Mouse (Mus musculus) urinary bladder, postnatal 4 days (tissue): ENCODE results near the gene Cttnbp2nl.

Experiments
- DNase-seq, 2 experiments: peaks; one replicate each; pipeline ENCODE4 v3.0.0; 2021 to 2022; ENCODE audit warnings: low spot score in 2 of 2

Cttnbp2nl gene

DNA sequence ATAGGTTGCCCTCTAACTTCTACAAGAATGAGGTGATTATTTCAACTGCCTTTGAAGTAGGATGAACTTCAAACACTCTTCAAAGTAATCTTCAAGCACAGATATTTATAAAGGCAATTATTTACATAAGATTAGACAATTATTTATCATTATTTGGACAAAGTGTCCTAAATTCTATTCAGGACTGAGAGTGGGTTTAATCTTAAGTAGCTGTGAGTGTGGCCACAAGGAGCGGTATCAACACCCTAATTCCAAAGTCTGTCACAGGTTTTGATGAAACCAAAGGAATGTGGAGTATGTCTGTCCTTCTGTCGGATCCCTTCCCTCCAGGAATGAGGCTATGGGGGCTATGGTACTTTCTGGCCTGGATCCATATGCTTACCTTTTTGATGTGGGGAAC is 38.0 kb downstream of the Cttnbp2nl start:
- DNase-seq, result no peak

DNA sequence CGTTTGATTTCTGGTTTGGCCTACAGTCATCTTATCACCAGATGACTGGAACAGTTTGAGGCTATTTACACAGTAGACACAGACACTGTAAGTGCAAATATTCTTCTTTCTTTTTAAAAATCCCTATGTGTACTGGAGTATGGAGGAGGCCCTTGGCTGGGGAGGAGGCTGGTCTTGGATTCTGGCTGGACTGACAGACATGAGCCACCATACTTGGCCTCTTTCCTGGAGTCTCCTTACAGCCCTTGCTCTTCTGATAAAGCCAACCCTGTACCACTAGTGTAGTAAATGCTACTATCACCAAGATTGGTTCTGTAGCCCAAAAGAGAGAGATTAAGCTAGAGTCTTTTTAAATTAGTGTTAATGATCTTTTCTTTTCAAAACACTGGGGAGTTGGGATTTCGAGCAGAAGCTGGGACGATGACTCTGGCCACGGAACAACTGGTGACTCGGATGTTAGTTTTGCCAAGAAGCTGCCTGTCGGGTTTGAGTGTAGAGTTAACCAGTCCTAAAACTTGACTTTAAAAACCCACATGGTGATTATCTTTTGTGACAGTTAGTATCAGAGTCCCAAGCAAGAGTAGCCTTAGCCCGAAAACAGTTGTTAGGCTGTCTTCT is 40.1 kb downstream of the Cttnbp2nl start:
- no peak for DNase-seq

DNA sequence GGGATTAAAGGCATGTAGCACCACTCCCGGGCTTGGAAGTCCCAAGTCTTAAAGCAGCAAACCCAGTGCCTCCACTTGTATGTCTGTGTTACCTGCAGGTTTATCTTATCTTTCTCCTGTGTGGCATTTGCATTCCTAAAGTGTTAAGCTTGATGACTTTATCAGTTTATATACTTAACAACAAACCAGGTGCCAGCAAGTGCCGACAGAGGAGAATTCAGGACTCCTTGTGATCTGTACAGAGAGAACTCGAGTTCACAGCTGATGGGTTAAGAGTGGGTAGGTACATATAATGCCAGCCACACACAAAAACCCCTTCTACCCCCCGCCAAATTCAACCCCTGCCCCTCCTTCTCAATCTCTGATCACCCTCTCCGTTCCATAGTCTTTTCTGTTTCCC is 41.1 kb downstream of the Cttnbp2nl start:
- no peak for DNase-seq

DNA sequence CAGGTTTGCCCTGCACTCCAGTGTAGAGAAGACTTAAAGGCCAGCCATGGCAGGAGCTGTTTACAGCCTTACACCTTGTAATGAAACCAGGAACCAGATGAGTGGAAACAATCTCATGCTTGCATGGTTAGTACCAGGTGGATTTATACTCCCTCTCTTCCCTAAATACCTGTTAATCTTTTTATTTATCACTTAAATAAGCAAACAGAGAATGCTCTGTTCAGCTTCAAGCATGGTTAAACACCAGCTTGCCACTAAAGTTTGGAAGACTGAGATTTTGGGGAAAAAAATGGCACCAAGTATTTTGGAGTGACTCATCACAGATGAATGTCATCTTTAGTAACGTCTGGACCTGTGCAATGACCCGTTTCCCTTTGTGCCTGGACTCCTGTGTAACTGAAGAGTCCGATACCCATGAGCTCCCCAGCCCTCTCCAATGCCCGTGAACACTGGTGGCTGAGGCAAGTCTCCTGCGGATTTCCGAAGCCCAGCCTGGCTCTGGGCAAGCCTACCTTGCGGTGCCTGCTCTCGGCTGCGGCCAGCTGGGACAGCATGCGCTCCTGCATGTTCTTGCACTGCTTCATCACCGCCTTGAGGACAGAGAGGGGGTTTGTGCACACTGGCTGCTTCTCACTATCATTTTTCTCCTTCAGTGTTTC is 42.1 kb downstream of the Cttnbp2nl start:
- no peak for DNase-seq

DNA sequence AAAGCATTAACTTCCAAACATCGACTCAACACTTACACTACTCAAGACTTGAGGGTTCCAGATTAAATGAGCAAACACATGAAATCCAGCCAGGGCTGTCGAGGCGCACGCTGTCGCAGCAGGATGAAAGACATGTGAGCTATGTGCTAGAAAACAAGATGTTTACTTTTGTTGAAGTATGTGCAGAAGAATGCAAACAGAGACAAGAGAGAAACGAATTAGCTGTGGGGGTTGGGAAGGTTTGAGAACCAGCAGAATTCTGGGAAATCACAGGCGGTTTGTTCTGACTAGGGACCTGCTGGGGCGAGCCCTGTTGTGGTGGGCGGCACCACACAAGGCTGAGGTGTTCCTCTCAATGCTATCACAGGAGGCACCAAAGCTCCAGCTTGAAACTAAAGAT is 44.9 kb downstream of the Cttnbp2nl start:
- no peak for DNase-seq

DNA sequence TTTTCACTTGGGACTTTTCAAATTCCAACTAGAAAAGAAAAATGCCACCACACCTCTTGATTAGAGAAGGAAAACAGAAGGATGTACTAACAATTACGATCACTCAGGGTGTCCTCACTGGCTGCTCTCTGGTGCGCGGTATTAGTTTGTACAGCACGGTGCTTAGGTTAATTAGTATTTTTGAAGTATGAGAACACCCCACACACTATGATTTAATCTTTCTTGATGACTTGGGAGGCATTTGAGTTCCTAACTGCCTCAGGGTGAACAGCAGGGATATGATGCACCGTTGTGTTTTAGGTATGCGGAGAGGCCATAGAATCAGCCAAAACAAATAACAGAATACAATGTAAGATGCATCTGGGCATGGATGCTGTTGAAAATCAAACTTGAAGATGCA is 46.8 kb downstream of the Cttnbp2nl start:
- DNase-seq, result no peak

DNA sequence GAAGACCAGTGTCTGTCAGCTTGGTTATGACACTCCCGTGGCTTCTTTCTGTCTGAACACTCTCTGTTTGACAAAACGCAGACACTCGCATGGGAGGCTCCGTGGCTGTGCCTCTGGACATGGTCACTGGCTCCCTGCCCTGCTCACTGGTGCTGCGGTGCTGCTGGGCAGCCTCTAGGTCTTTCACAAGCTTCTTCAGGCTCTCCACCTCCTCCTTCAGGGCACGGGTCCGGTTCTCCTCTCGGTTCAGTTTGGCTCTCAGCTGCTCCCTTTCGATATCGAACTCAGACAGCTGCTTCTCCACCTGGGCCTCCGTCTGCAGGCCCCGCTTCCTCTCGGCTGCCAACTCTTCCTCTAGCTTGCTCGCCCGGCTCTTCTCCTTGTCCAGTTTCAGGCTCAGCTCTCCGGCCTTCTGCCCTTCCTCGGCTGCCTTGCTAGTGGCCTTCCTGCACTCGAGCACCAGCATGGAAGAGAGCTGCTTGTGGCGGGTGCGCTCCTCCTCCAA is 47.3 kb downstream of the Cttnbp2nl start:
- no peak for DNase-seq

DNA sequence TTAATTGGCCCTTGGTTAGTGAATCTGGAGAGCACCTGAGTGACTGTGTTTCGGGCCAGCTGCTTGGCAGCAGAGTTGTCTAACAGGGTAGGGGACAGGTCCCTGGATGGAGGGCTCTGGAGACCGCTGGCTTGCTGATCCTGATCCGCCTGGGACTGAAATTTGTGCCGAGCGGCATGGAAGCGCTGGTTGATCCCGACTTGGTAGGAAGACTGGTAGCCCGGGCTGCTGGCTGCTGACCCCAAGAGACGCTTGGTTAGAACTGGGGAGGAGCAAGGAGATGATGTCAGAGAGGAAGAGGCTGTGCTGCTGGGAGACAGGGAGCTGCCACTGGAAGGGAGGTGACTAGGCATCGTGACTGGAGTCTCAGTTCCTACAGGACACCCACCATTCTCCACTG is 47.9 kb downstream of the Cttnbp2nl start:
- no peak for DNase-seq

DNA sequence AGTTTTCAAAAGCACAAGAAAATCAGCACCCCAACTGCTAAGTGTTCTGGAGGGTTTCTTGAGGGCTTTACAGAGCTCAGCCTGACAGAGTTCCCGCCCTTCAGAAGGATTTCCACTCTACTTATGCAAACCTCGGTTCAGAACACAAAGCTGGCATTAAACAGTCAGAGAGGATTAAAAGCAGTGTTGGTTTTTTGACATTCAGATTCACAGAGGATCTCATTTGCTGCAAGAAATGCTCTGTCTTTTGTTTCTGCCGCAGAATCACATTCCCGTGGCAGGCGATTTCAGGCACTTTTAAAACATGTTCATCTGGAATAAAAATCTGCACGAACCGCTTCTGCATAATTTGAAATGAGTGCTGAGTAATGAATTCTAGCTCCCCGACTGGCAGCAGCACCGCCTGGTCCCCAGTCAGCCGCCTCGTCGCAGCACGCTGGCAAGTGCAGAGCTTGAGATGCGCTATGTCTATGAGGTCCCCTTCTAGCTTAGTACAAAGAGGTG is 48.9 kb downstream of the Cttnbp2nl start:
- no peak for DNase-seq

DNA sequence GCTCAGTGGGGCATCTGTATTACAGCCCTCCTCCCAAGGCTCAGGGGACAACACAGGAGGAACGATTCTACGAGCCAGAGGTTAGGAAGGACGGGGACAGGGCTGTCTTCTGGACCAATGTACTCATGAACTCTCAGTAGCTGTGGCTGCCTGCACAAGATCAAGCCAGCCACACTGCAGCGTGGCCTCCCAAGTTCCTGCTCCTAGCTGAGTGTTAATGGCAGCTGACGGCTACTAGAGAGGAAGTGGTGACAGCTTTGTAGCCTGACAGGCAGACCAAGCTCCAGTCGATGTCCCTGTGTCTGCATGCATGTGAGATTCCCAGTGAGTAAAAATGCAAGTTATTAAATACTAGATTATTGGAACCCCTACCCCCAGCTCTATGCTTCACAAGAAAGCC is 51.6 kb downstream of the Cttnbp2nl start:
- DNase-seq, result no peak

DNA sequence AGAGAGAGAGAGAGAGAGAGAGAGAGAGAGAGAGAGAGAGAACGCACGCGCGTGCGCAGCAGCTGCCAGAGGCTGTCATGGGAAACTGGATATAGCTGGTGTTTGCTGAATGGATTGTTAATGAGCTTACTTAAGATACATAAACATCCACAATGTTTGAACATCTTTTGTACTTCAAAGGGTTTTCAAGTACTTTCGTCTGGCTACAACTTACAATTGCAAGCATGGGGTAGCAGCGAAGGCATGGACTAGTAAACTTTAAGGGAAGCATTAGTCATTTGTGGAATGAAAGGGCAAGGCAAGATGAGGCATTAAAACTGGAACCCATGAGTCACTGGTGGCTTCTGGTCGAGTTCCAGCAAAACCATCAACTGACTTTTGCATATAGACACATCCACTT is 52.4 kb downstream of the Cttnbp2nl start:
- no peak for DNase-seq

DNA sequence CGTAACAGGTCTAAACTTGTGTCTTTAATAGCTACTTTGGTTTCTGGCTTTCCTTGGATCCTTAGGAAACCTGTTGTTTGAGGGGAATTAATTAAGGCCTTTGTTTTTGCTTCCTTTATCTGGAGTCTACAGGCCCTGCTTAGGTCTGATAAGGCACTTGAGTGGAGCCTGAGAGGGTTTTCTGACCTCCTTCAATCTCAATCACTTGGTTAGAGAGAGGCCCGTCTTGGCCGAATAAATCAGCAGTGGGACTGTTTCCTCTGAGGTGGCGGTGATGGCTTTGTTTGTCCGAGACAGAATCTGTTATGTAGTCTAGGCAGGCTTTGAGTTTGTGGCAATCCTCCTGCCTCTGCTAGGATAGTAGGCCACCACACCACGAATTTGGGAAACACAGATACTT is 55.4 kb downstream of the Cttnbp2nl start:
- no peak for DNase-seq

DNA sequence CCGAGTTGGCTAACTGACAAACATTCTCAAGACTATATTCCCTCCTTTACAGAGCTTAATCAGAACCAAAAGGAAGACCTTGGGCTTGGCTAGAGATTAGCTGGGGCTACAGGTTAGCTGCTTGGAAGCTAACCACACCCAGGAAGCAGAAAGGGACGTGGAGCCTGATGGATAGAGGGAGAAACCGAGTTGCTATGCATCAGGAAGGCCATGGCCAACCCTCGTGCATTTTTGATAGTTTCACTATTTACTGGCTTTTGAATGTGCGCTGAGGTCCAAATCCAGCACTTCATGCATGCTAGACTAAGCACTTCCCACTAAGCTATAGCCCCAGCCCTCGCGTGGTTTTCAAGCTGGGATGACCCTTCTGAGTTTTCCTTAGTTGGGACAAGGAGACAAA is 57.2 kb downstream of the Cttnbp2nl start:
- no peak for DNase-seq

DNA sequence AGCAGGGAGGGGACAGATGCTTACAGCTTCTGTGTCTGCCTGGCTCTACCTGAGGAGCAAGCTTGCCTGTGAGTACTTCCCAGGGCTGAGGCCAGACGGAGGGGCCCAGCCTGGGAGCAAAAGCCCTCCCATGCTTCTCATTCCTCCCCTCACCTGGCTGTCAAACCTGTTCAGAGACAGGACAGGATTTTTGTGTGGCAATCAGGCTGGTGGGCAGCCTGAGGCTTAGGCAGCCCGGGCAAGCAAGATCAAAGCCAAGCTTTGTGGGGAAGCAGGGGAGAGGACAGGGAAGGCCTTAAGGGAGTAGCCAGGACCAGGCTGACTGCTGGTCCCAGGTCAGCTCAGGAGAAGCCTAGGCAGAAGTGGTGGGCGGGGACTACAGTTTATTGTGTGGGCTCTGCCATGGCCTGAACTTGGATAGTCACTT is 58.5 kb downstream of the Cttnbp2nl start:
- DNase-seq, result no peak

DNA sequence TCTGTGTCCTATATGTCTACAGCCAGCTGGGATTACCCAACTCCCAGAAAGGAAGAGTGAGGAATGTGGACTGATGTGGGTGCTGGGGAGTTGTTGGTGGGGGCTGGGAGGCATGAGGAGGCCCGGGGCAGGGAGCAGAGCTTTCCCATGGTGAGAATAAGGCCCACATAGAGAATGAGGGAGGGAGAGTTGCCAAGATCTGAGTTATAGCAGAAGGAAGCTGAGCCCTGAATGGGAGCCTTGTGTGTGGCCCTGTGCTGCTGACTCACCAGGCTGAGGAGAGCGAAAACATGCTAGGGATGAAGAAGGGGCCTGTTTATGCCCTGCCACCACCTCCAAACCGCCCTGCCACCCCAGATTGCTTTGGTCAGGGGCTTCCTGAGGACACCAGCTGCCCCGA is 59.1 kb downstream of the Cttnbp2nl start:
- DNase-seq, result no peak

DNA sequence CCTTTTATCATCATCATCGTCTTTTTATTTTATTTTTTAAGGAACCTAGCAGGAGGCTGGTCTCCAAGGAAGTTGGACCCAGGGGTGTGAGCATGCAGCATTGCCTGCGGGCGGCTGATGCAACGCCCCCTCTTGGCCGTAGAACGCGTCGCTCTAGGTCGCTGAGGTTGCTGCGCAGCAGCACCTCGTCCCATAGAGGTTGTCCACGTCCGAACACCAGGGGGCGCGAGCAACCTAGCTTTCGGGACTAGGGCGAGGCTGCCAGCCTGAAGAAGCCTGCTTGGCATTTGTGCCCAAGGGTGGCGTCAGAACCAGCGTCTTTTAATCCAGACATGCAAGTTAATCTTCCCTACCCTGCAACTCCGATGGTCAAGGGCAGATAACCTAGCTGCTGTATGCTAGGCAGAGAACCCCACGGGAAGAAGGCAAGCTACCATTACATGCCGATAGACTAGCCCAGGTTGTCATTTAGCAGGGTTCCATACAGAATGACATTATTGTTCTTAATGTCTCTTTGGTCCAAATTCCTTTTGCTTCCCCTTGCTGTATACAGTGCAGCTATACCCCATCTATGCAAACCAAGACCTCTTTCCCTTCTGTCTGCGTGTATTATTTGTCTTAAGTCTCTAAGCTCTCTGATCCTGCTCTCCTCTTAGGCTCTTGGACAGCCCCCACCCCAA is 60.1 kb downstream of the Cttnbp2nl start:
- peak; percentile 78 to 89 for DNase-seq

DNA sequence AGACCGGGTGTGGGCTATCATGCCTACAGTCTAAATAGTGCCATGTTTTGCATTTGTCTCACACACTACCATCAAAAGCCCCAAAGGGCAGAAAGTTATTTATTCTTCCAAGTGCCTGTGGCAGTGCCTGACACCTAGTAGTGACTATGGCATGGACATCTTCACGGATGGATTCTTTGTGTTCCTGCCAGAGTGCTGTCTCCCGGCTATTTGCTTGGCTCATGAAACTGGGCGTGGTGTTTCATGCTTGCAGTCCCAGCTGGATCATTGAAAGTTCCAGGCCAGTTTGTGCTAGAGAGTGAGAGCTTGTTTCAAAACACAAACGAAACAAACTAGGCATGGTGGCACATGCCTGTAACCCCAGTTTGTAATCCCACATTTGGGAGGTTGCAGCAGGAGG is 61.2 kb downstream of the Cttnbp2nl start:
- DNase-seq, result no peak

DNA sequence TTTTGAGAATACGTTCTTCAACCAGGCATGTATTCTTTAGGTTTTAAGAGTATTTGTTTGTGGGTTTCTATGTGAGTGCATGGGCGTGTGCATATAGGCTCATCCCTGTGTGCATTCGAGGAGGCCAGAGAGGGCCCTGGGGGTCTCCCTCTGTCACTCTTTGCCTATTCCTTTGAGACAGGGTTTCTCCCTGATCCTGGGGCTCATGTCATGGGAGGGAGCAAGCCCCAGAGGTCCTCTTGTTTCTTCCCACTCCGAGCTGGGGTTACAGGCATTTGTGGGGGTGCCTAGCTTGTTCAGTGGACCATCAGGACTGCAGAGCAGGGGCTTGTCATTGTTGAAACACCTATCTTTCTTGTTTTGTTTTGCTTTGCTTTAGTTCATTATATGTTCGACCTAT is 65.1 kb downstream of the Cttnbp2nl start:
- DNase-seq, result no peak

DNA sequence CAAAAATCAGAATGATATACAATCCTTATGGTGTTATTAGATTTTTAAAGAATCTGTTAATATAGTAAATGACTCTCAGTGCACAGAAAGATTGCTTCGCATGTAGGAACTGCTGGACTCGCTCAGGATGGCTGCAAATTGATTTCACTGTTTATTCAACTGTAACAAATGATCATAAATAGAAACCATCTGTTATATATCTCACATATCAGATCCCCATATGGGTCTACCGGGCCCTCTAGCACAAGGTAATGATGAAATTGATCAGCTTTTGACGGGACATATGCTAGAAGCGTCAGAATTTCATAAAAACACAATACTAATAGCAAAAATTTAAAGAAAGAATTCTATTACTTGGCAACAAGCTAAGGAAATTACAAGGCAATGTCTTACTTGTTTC is 73.2 kb downstream of the Cttnbp2nl start:
- no peak for DNase-seq

DNA sequence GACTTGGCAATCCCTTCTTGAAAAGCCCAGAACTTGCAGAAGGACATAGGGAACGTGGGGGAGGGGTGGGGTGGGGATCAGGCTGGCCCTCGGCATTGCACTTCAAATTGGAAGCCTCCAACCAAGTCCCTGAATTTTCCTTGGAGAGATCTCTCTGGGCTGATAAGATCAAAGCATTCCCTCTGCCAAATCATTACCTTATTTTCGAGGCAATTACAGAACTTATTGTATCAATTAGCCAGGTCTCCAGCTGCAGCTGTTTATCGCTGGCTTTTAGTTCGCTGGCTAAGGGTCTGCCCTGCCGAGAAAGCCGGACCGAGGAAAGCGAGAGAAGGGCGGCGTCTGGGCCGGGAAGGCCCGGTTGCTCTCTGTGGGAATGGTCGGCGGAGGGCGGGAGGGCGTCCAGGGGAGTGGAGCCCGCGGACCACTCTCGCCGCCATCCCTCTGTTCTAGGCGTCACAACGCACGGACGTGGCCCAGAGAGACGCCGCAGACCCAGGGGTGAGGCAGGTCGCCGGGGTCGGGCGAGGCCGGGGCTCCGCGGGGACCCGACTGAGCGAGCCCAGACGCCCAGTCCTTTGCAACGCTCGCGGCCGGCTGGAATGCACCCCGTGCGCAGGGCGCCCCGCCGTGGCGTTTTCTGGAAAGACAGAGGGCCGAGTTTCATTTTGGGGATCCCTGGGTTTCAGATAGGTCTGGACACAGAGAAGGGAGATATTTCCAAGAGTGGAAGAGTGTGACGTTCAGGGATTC is 85.2 kb downstream of the Cttnbp2nl start:
- peak; percentile 85 to 95 for DNase-seq

DNA sequence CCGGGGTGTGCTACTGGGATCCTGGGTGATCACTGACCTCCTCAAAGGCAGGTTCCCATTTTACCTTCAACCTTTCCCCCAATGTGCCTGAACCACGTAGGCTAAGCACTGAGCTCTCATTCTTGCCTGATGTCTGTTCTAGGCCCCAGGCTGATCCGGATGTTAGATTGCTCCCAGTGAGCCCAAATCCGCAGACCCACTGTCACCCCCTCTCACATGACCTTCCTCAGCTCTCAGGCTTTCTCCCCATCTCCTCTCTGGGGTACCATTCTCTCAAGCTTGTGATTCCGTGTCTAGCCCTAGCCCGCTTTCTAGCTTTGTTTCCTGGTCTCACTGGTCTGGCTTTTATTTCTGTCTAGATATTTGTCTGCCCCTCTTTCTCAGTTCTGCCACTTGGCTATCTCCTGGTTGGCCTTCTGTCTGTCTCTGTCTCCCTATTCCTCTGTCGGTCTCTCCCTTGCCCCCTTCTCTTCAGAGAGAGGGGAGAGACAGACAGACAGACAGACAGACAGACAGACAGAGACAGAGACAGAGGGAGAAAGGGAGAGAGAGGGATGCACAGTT is 86.9 kb downstream of the Cttnbp2nl start:
- no peak for DNase-seq
